Mouse (Mus musculus): Measurements from ENCODE around the gene Klrb1b.

DNA sequence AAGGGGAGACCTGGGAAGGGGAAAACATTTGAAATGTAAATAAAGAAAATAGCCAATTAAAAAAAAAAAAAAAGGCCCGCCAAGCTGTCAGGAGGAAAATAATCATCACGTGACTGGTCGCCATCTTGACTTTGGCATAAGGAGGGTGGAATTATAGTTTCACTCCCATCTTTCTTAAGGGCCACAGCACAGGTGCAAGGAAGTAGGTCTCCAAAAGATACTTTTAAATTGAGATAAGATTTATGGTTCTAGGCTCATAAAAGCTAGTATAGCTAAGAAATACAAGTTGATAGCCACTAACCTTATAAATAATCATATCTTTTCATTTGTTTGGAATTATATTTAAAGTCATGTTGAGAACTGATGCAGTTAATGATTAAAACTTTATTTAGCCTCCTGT lies 28.8 kb upstream of the Klrb1b start:
- TF ChIP-seq POLR2A (IDR thresholded peaks at IDR 0.05; ENCODE audit: borderline replicate concordance, extremely low read depth, insufficient read depth, insufficient read length, poor library complexity, severe bottlenecking) (no peak), CTCF (IDR thresholded peaks at IDR 0.05; ENCODE audit: borderline replicate concordance, extremely low read depth, insufficient read depth, insufficient read length) (no peak)
